Mouse (Mus musculus): Measurements from ENCODE around the gene Pfkfb3. TPM values are rescaled to one million over a fixed set of nuclear protein-coding genes. Genes with fewer than 3 reads are reported as not detected.

Gene Pfkfb3
- polyA plus RNA-seq, 1 experiment: 208 TPM

- no peak for DNase-seq (ENCODE audit: low read depth)
Measured at GRCm38 (mm10) chr2:11433353-11433752, 120.5 kb downstream of the Pfkfb3 start.

DNA sequence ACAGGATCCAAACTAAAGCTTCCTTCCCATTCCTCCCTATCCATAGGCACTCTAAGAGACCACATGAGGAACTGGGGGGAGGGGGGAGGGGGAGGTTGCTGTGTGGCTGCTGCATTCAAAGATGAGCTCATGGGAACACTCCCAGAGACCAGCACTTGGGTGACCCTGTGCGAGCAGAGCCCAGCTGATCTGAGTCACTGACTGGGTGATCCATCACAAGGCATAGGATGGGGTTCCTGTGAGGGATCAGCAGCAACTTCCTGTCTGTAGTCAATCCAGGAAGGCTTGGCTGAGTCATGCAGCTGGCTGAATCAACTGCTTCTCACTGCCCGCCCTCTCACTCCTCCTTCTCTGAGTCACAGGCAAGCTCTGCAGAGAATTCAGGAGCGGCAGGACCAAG is 124.3 kb downstream of the Pfkfb3 start:
- DNase-seq (ENCODE audit: low read depth): peak; percentile 33

DNA sequence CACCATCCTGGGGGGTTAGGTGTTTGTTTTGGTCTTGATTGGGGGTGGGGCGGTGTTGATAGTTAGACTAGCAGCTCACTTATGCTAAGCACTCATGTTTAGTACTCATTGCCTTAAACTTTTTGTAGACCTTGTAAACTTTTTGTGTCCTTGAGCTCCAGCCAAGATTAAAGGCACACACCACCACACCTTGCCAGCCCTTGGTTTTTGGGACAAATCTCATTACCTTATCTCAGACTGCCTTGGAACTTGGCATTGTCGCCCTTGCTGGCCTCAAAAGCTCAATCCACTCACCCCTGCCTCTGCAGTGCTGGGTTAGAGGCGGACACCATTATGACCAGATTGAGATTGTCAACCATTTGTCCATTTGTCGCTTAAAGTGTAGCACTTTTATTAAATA is 125.3 kb downstream of the Pfkfb3 start:
- DNase-seq (ENCODE audit: low read depth): no peak

DNA sequence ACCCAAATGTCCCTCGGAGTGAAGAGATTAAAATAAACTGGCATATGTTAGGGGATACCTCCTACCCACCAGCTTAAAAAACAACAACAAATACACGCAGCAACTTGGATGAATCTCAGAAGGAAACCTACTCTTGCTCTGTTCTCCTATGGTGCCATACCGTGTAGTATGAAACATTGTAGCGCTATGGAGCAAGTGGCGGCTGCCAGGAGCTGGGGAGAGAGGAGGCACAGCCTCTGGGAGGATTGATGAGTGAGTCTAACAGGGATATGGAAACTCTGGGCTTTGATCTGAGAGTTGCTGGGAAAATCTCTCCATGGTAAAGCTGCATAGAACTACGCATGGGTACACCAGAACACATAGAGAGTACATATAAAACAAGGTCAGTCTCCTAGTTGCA is 126.3 kb downstream of the Pfkfb3 start:
- DNase-seq (ENCODE audit: low read depth): no peak

DNA sequence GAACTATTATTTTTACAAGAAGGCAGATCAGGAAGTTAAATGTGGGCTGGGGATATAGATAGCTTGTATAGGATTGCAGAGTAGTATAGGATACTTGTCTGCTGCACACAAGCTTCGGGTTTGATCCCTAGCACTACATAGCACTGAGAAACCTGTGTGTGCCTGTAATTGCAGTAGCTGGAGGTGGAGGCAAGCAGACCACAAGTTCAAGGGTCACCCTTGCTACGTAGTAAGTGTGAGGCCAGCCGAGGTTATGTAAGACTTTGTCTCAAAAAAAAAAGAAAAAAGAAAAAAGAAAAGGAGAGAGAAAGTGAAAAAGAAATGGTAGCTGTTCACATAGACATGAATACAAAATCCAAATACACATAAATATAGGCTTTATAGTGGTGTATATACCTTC is 127.5 kb downstream of the Pfkfb3 start:
- DNase-seq (ENCODE audit: low read depth): no peak

DNA sequence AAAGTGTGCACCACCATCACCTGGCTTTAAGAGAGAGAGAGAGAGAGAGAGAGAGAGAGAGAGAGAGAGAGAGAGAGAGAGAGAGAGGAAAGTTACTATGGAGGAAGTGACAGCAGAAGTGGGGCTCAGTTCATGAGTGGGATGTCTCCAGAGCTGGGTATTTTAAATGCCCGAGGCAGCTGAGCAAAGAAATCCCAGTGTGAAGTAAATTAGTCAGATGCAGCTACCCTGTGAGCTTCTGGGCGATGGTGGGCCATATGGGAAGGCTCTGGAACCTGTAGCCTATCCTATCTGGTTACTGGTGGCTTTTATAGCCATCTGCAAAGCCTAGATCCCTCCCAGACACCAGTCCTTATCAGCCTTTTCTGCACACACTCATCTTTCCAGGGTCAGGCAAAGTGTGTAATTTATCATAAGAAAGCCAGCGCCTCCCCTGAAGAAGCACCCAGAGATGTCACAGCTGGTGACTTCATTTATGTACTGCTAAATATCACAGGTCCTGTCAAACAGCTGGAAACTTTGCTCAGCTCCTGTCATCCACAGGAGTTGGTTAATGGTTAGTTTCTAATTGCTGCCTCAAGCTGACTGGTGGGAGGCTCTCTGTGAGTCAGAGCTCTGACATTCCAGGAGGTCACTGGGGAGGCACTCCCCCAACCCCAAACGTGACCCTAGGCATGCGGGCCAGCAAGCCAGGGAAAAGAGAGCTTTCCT is 128.3 kb downstream of the Pfkfb3 start:
- DNase-seq (ENCODE audit: low read depth): no peak

DNA sequence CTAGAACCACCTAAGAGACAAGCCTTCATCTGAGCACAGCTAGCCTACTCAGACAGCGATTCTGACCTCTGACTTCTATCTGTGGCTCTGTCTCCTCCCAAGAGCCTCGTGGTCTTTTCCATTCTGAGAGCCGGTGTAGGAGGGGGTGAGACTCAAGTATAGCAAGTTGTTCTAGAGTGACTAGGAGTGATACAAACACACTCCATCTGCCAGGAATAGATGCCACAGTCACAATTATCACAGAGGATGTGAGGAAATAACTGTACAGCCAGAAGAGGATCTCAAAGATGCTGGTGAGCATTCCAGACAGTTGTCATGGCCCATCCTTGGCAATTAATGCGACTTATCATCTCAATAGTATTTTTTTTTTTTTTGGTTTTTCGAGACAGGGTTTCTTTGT is 129.6 kb downstream of the Pfkfb3 start:
- DNase-seq (ENCODE audit: low read depth): no peak

GRCm38 (mm10) chr2:11423421-11423820 is 130.5 kb downstream of the Pfkfb3 start:
- no peak for DNase-seq (ENCODE audit: low read depth)

GRCm38 (mm10) chr2:11422384-11422783 is 131.5 kb downstream of the Pfkfb3 start:
- DNase-seq (ENCODE audit: low read depth): no peak

Other genes starting within 250 kb of the Pfkfb3 start
- gene Rbm17, start 50.1 kb upstream of the Pfkfb3 start, polyA plus RNA-seq (2012; rRNA removed): 47.2 and 52.9 TPM in 2 replicates
- not detected in 2 replicates for gene Gm17490, start 72.2 kb upstream of the Pfkfb3 start, polyA plus RNA-seq (2012; rRNA removed)
- gene Il2ra, start 88.7 kb upstream of the Pfkfb3 start, polyA plus RNA-seq (2012; rRNA removed): 0.51 and 0.54 TPM in 2 replicates
- gene Il15ra, start 151.2 kb upstream of the Pfkfb3 start, polyA plus RNA-seq (2012; rRNA removed): 23.5 and 29.6 TPM in 2 replicates
- 51.2 and 60.5 TPM in 2 replicates for gene Fbh1, start 223.5 kb upstream of the Pfkfb3 start, polyA plus RNA-seq (2012; rRNA removed)
- gene Ankrd16, start 223.8 kb upstream of the Pfkfb3 start, polyA plus RNA-seq (2012; rRNA removed): 78.9 and 84.6 TPM in 2 replicates